Mouse (Mus musculus) heart, postnatal 0 days (tissue): ENCODE measurements at regions not wholly inside any gene's neighbourhood (a gene's known extent, or its start where the extent isn't known, plus 50 kb on each side); places are given as distances from the start of the nearest gene placed in this dataset.

Experiments used
- ATAC-seq: fragments of 200-750 bp; cut with Nextera tagmentation; 2 replicates; pipeline ENCODE4 v1.8.0; 2017; ENCODE audit warnings: low read depth, moderate number of reproducible peaks, moderate library complexity; ENCODE audit not compliant: insufficient read depth
- DNase-seq: peaks from one replicate; pipeline ENCODE4 v3.0.0-alpha.2; 2016; ENCODE audit warnings: low spot score
- H3K27ac ChIP-seq: fragments of 300-500 bp; sonication (generic); 2 replicates; pipeline ENCODE4 v1.5.1; 2014; ENCODE audit warnings: low read depth, mild to moderate bottlenecking
- H3K27me3 ChIP-seq: fragments of 300-500 bp; sonication (generic); 2 replicates; pipeline ENCODE4 v1.6.1; 2014; ENCODE audit warnings: low read length, mixed read lengths; ENCODE audit not compliant: control insufficient read depth, insufficient read depth
- H3K36me3 ChIP-seq: fragments of 300-500 bp; sonication (generic); replicated peaks from 2 replicates; pipeline ENCODE4 v1.6.1; 2014; ENCODE audit warnings: low read length, mixed read lengths; ENCODE audit not compliant: control insufficient read depth, insufficient read depth
- H3K4me1 ChIP-seq: fragments of 300-500 bp; sonication (generic); 2 replicates; pipeline ENCODE4 v1.6.1; 2014; ENCODE audit warnings: antibody characterized with exemption; ENCODE audit not compliant: control insufficient read depth, insufficient read depth
- H3K4me2 ChIP-seq: fragments of 300-500 bp; sonication (generic); 2 replicates; pipeline ENCODE4 v1.6.1; 2014; ENCODE audit warnings: low read depth, mild to moderate bottlenecking, low read length, moderate library complexity
- H3K4me3 ChIP-seq: fragments of 300-500 bp; sonication (generic); 2 replicates; pipeline ENCODE4 v1.5.1; 2014; ENCODE audit warnings: low read depth, low read length
- H3K9ac ChIP-seq: fragments of 300-500 bp; sonication (generic); replicated peaks from 2 replicates; pipeline ENCODE4 v1.6.1; 2014; ENCODE audit warnings: low read depth, low read length, mixed read lengths
- H3K9me3 ChIP-seq: fragments of 300-500 bp; sonication (generic); replicated peaks from 2 replicates; pipeline ENCODE4 v1.6.1; 2016; ENCODE audit warnings: low read length; ENCODE audit not compliant: control insufficient read depth
- CTCF ChIP-seq: IDR thresholded peaks from 2 replicates; pipeline ENCODE4 v1.5.1; 2016; ENCODE audit warnings: antibody characterized with exemption, control low read depth, low read depth
- EP300 ChIP-seq: IDR thresholded peaks from 2 replicates; pipeline ENCODE4 v1.6.1; 2016; ENCODE audit warnings: antibody characterized with exemption, low read depth
- WGBS: fragments of 180-500 bp; shearing (Covaris S2); extraction: QIAGEN DNeasy Blood & Tissue Kit; methylation state at CpG from one replicate; pipeline ENCODE4 v1.1.7; 2014; 5-methylcytosine and 5-hydroxymethylcytosine counted together

DNA sequence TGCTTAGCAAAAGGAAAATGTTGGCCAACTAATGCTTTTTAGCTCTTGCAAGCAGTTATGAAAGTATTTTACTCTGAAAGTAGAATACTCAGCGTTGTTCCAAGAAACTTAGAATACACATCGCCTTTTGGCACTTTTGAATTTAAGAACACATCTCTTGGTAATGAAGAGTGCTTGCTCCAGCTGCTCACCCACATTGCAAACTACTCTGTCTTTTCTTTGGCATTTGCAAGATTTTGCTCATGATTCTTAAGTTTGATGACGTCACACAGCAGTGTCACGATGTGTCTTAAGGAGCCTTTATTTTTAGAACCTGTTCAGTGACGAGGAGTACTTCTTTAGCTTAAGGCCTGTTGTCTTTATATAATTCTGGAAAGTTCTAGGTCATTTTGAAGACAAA lies 104.1 kb upstream of the Tdrd3 start:
- Histone ChIP-seq H3K36me3 (no peaks in the 10 kb centered on the region), H3K4me1 (no peaks in the 10 kb centered on the region), H3K9ac (no peak overlapping the region), H3K4me3 (no peak overlapping the region), H3K27ac (no peak overlapping the region), H3K9me3 (no peaks in the 10 kb centered on the region), H3K27me3 (no peaks in the 10 kb centered on the region), H3K4me2 (no peak overlapping the region)
- WGBS, result 69% methylated on average over 5 of the region's 5 CpGs
- TF ChIP-seq CTCF (no peak), EP300 (no peak)
- ATAC-seq, result no peak
- no peak for DNase-seq

DNA sequence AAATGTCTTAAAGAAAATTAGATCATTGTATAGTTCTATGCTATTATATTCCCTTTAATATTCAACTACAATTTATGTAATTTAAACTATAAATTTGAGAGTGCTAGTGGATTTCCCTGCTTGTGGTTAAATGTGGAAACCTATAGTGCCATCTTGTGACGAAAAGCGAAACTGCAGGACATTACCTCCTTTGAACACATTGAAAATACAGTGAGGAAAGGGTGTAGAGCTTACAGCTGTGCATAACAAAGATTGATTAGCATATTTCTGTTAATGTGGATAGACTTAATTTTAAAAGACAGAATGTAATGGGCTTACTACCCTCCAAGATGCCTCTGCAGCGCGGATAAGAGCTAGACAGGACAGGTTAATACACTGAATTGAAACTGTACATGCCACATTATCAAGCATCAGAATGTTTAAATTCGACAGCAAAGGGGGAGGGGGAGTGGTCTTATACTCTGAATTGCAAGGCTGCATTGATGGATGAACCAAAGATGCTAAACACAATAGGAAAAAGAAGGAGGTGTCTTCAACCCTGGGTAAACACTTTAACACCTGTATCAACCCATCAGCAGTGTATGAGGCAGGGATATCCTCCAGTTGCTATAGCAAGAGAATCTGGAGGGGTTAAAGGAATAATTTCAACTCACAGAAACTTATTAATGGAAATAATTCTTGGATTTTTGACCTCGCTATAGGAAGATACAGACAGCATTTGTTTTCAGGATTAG lies 101.3 kb upstream of the Tdrd3 start:
- Histone ChIP-seq H3K27ac (no peak overlapping the region), H3K9me3 (no peaks in the 10 kb centered on the region), H3K4me2 (no peak overlapping the region), H3K36me3 (no peaks in the 10 kb centered on the region), H3K27me3 (no peaks in the 10 kb centered on the region), H3K9ac (no peak overlapping the region), H3K4me3 (no peak overlapping the region), H3K4me1 (no peaks in the 10 kb centered on the region)
- peak; percentile 13 for DNase-seq
- WGBS, result 22% methylated on average over 6 of the region's 6 CpGs
- ATAC-seq, result no peak
- TF ChIP-seq EP300 (no peak), CTCF (peak; percentile 79)

DNA sequence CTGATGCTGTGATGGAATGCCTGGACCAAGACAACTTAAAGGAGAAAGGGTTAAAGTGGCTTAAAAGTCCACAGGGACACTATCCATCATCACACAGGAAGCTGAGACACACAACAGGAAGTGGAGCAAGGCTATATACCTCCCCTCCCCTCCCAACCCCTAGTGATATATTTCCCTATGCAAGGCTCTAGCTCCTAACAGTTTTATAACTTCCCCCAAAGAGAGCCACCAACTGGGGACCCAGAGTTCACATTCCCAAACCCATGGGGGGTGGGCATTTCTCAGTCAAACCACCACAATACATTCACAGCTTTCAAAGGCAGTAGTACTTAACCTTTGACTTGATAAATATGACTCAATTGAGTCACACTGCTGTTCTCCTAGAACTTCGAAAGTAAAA lies 88.6 kb upstream of the Tdrd3 start:
- WGBS, result 50% methylated on average over 1 of the region's 1 CpGs
- no peaks in the 10 kb centered on the region for H3K27me3 ChIP-seq
- DNase-seq, result no peak
- no peak overlapping the region for H3K4me3 ChIP-seq
- TF ChIP-seq CTCF, result no peak
- no peak for TF ChIP-seq EP300
- no peak overlapping the region for H3K27ac ChIP-seq
- ATAC-seq, result no peak
- no peaks in the 10 kb centered on the region for H3K4me1 ChIP-seq
- no peaks in the 10 kb centered on the region for H3K9me3 ChIP-seq
- no peak overlapping the region for H3K4me2 ChIP-seq
- no peaks in the 10 kb centered on the region for H3K36me3 ChIP-seq
- no peak overlapping the region for H3K9ac ChIP-seq

DNA sequence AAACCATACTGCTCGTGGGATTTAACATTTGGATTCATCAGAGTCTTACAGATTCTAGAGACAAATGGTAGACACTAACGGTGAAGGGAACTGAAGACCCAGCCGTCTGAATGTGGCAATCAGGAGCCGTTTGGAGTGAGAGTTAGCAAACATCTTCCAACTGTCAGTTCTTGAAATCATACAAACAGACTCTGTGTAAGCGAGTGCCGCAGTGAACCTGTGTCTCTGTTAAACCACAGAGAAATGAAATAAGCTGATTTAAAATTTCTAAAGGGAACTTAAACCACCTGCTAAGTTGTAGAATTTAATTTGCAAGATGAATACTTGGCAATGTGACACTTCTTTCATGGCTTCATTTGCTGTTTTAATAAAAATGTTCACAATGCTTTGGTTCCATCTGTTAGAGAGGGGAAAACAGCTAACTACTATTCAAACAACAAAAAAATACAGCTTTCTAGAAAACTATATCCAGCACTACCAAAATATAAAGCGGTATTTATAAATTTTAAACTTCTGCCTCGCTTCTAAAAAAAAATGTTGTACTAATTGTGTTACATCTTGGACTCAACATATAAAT lies 78.4 kb upstream of the Tdrd3 start:
- 83% methylated on average over 8 of the region's 8 CpGs for WGBS
- H3K36me3 ChIP-seq, result no peaks in the 10 kb centered on the region

DNA sequence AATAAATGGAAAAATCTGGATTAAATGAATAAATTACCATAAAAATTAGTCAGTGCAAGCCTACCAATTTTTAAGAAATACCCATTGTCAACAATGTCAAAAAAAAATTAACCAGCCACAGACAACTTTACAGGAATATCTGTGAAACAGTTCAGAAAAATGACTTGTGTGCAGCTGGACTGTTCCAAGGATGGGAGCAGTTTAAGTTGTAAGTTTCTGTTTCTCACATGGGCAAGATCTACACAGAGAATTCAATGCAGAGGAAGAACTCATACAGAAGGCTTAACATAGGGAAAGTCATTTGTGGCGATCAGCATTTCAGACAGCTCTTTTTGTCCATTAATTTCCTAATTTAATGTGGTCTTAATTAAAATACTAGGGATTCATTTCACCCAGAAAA lies 71.9 kb upstream of the Tdrd3 start:
- no peak for DNase-seq
- no peak overlapping the region for H3K9ac ChIP-seq
- no peaks in the 10 kb centered on the region for H3K9me3 ChIP-seq
- no peaks in the 10 kb centered on the region for H3K4me1 ChIP-seq
- whole genome bisulfite sequencing, result 94% methylated on average over 1 of the region's 1 CpGs
- no peak for TF ChIP-seq EP300
- TF ChIP-seq CTCF, result no peak
- no peak overlapping the region for H3K4me3 ChIP-seq
- no peaks in the 10 kb centered on the region for H3K27me3 ChIP-seq
- H3K36me3 ChIP-seq, result no peaks in the 10 kb centered on the region
- H3K4me2 ChIP-seq, result no peak overlapping the region
- no peak for ATAC-seq
- no peak overlapping the region for H3K27ac ChIP-seq

More for the DNA sequence above, 78.4 kb upstream of the Tdrd3 start:
- Histone ChIP-seq H3K4me3 (no peak overlapping the region), H3K9me3 (no peaks in the 10 kb centered on the region), H3K27me3 (no peaks in the 10 kb centered on the region), H3K4me2 (no peak overlapping the region), H3K4me1 (no peaks in the 10 kb centered on the region), H3K27ac (no peak overlapping the region), H3K9ac (no peak overlapping the region)
- ATAC-seq (no peak), DNase-seq (no peak)
- TF ChIP-seq CTCF, result no peak
- TF ChIP-seq EP300, result no peak

DNA sequence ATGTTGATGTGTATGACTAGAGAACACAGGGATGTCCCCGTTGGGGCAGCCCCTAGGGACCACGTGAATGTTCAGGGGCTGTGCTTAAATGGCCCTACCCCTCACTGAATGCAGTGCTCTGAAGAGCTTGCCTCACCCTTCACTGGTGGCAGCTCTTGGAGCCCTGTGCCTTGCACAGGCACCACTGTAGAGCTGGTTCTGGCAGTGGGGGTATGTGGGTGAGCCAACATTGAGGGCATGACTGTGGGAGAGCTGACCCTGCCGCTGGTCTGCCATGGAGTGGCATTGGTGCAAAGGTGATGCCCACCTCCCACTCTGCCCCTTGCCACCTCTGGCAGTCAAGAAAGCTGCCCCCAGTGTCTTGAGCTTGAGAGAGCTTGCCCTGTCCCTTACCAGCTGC lies 69.6 kb upstream of the Tdrd3 start:
- ATAC-seq, result no peak
- WGBS, result 83% methylated on average over 3 of the region's 3 CpGs
- Histone ChIP-seq H3K27ac (no peak overlapping the region), H3K4me2 (no peak overlapping the region), H3K27me3 (no peaks in the 10 kb centered on the region), H3K9ac (no peak overlapping the region), H3K4me1 (no peaks in the 10 kb centered on the region), H3K4me3 (no peak overlapping the region), H3K9me3 (no peaks in the 10 kb centered on the region), H3K36me3 (no peaks in the 10 kb centered on the region)
- DNase-seq, result no peak
- no peak for TF ChIP-seq EP300
- TF ChIP-seq CTCF, result no peak
